Mouse (Mus musculus) forebrain, embryonic 11.5 days (tissue): ENCODE data around the gene Prickle2. TPM values are rescaled to one million over a fixed set of nuclear protein-coding genes. Genes with fewer than 3 reads are reported as not detected.

Experiments
- ATAC-seq: fragments of 200-750 bp; cut with Nextera tagmentation; replicated peaks from 2 replicates; pipeline ENCODE4 v1.8.0; 2017; ENCODE audit warnings: moderate TSS enrichment; ENCODE audit not compliant: low FRiP score
- DNase-seq: peaks from one replicate; pipeline ENCODE4 v3.0.0-alpha.2; 2017; ENCODE audit warnings: low spot score
- H3K27ac ChIP-seq: fragments of 300-500 bp; sonication (generic); 2 replicates; pipeline ENCODE4 v1.5.1; 2014; ENCODE audit warnings: low read depth, low read length
- H3K27me3 ChIP-seq: fragments of 300-500 bp; sonication (generic); 2 replicates; pipeline ENCODE4 v1.6.1; 2014; ENCODE audit warnings: mild to moderate bottlenecking, low read length, mixed read lengths; ENCODE audit not compliant: control insufficient read depth, insufficient read depth
- H3K36me3 ChIP-seq: fragments of 300-500 bp; sonication (generic); 2 replicates; pipeline ENCODE4 v1.6.1; 2014; ENCODE audit warnings: mild to moderate bottlenecking, low read length, moderate library complexity, mixed read lengths; ENCODE audit not compliant: control insufficient read depth, insufficient read depth
- H3K4me1 ChIP-seq: fragments of 300-500 bp; sonication (generic); replicated peaks from 2 replicates; pipeline ENCODE4 v1.6.1; 2014; ENCODE audit warnings: low read length, mixed read lengths; ENCODE audit not compliant: control insufficient read depth, insufficient read depth
- H3K4me2 ChIP-seq: fragments of 300-500 bp; sonication (generic); 2 replicates; pipeline ENCODE4 v1.6.1; 2014; ENCODE audit warnings: low read depth, mild to moderate bottlenecking, low read length, moderate library complexity, mixed read lengths; ENCODE audit not compliant: severe bottlenecking
- H3K4me3 ChIP-seq: fragments of 300-500 bp; sonication (generic); 2 replicates; pipeline ENCODE4 v1.5.1; 2014; ENCODE audit warnings: low read depth, low read length
- H3K9ac ChIP-seq: fragments of 300-500 bp; sonication (generic); 2 replicates; pipeline ENCODE4 v1.6.1; 2014; ENCODE audit warnings: low read length
- H3K9me3 ChIP-seq: fragments of 300-500 bp; sonication (generic); 2 replicates; pipeline ENCODE4 v1.6.1; 2016; ENCODE audit warnings: low read length, mixed read lengths; ENCODE audit not compliant: control insufficient read depth
- WGBS: fragments of 180-500 bp; shearing (Covaris S2); extraction: QIAGEN DNeasy Blood & Tissue Kit; methylation state at CpG from one replicate; pipeline ENCODE4 v1.1.7; 2014; 5-methylcytosine and 5-hydroxymethylcytosine counted together
- polyA plus RNA-seq: library from polyadenylated mRNA; unstranded; fragments of >200 nt; fragmentation: Nextera tagmentation; extraction: Ambion mirVana; gene quantifications from 2 replicates; pipeline ENCODE4 v1.2.1, GENCODE M21; 2014

Prickle2 gene
- polyA plus RNA-seq, 1 experiment from 2014 or later = 4.0 TPM

- ATAC-seq (no peak), DNase-seq (no peak)
- H3K4me1 ChIP-seq = no peaks in the 10 kb centered on the region
- H3K4me3 ChIP-seq = no peak overlapping the region
- no peaks in the 10 kb centered on the region for H3K36me3 ChIP-seq
- H3K27ac ChIP-seq = no peak overlapping the region
- 77% methylated on average over 8 of the region's 8 CpGs for WGBS
- H3K9me3 ChIP-seq = no peaks in the 10 kb centered on the region
- no peak overlapping the region for H3K4me2 ChIP-seq
- H3K9ac ChIP-seq = no peak overlapping the region
- H3K27me3 ChIP-seq = no peaks in the 10 kb centered on the region
These were observed 300.4 kb downstream of the Prickle2 start for GRCm38 (mm10) chr6:92405571-92405970.

- no peaks in the 10 kb centered on the region for H3K36me3 ChIP-seq
- no peaks in the 10 kb centered on the region for H3K9me3 ChIP-seq
- H3K9ac ChIP-seq = no peak overlapping the region
- no peaks in the 10 kb centered on the region for H3K27me3 ChIP-seq
- no peaks in the 10 kb centered on the region for H3K4me1 ChIP-seq
- 89% methylated on average over 6 of the region's 6 CpGs for WGBS
- no peak overlapping the region for H3K4me3 ChIP-seq
- H3K27ac ChIP-seq = no peak overlapping the region
- H3K4me2 ChIP-seq = no peak overlapping the region
- ATAC-seq (no peak), DNase-seq (no peak)
These were observed 308.1 kb downstream of the Prickle2 start for GRCm38 (mm10) chr6:92397876-92398275.

DNA sequence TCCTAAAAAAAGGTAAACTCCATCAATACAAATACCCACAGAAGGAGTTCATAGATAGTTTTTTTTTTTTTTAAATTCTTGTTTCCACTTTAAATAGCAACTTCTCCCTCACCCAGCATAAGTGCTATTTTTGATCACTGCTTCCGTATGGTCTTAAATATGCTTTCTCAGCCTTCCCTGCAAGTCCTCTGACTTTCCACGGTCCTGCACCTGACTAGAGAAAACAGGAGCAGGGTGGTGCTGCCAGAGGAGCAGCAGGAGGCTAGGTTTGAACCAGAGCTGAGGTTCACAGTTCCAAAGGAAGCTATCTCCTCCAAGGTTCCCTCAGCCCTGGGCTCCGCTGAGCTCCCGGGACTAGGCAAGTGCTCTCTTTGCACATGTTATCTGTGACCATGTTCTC is 310.4 kb downstream of the Prickle2 start:
- H3K9me3 ChIP-seq = no peaks in the 10 kb centered on the region
- H3K27me3 ChIP-seq = no peaks in the 10 kb centered on the region
- ATAC-seq = no peak
- no peak overlapping the region for H3K9ac ChIP-seq
- H3K27ac ChIP-seq = no peak overlapping the region
- WGBS = 86% methylated on average over 4 of the region's 4 CpGs
- no peak for DNase-seq
- no peak overlapping the region for H3K4me2 ChIP-seq
- H3K36me3 ChIP-seq = no peaks in the 10 kb centered on the region
- no peak overlapping the region for H3K4me3 ChIP-seq
- no peaks in the 10 kb centered on the region for H3K4me1 ChIP-seq

DNA sequence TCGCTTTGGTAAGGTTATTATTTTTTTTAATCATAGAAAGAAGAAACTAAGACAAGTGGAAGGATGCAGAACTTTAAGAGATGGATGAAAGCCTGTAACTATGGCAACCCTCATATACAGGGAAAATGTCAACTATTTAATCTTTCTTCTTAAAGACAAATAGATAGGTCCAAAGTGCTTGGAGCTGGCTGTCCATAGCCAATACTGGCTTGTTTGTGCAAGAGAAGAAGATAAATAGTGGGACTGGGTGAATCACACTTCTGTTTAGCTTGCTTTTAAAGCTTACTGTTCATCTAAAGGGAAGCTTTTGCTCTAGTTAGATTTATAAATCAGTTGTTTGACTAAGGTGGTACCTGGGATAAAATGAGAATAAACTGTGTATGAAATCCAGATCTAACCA is 310.8 kb downstream of the Prickle2 start:
- Histone ChIP-seq H3K4me1 (no peaks in the 10 kb centered on the region), H3K36me3 (no peaks in the 10 kb centered on the region), H3K9me3 (no peaks in the 10 kb centered on the region), H3K4me2 (no peak overlapping the region), H3K27ac (no peak overlapping the region), H3K27me3 (no peaks in the 10 kb centered on the region), H3K9ac (no peak overlapping the region), H3K4me3 (no peak overlapping the region)
- WGBS = 86% methylated on average over 1 of the region's 1 CpGs
- DNase-seq = no peak
- no peak for ATAC-seq

DNA sequence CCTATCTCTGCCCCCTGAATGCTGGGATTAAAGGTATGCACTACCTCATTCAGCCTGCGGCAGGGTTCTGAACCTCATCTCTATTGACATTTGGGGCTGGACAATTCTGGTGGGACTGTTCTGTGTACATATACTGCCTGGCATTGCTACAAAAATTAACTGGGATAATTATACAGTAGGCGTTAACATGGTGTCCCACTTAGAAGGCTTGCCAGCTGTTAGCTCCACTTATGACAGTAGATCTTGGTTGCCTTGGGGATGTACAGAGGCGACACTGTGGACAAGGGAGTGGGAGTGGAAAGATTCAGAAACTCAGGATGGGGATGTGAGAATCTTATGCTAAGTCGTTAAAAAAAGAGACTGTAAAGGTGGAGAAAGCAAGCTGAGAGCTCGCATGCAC is 311.3 kb downstream of the Prickle2 start:
- Histone ChIP-seq H3K27ac (no peak overlapping the region), H3K4me2 (no peak overlapping the region), H3K36me3 (no peaks in the 10 kb centered on the region), H3K27me3 (no peaks in the 10 kb centered on the region), H3K4me3 (no peak overlapping the region), H3K9ac (no peak overlapping the region), H3K4me1 (no peaks in the 10 kb centered on the region), H3K9me3 (no peaks in the 10 kb centered on the region)
- WGBS = 84% methylated on average over 5 of the region's 5 CpGs
- ATAC-seq (no peak), DNase-seq (no peak)

DNA sequence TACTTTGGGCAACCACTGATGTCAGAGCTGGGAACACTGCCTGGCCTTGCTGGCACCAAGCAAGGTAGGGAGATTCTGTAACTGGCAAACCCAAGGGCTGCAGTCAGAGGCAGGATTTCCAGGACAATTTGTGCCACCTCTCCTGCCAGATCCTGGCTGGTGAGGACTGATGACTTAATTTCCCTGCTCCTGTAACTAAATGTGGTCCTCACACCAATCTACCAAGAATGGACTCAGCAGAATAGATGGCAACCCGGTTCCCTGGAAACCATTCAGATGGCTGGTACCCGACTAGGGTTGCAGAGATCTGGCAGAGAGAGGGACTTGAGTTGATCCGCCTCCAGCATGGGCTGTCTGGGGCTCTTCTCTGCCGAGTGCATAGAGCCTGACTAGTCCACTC is 315.6 kb downstream of the Prickle2 start:
- Histone ChIP-seq H3K27me3 (no peaks in the 10 kb centered on the region), H3K4me3 (no peak overlapping the region), H3K9me3 (no peaks in the 10 kb centered on the region), H3K4me1 (no peaks in the 10 kb centered on the region), H3K4me2 (no peak overlapping the region), H3K27ac (no peak overlapping the region), H3K9ac (no peak overlapping the region), H3K36me3 (no peaks in the 10 kb centered on the region)
- DNase-seq = no peak
- 88% methylated on average over 4 of the region's 4 CpGs for WGBS
- no peak for ATAC-seq

GRCm38 (mm10) chr6:92388681-92389080 is 317.3 kb downstream of the Prickle2 start:
- Histone ChIP-seq H3K9me3 (no peaks in the 10 kb centered on the region), H3K9ac (no peak overlapping the region), H3K36me3 (no peaks in the 10 kb centered on the region), H3K27me3 (no peaks in the 10 kb centered on the region), H3K27ac (no peak overlapping the region), H3K4me2 (no peak overlapping the region), H3K4me1 (no peaks in the 10 kb centered on the region), H3K4me3 (no peak overlapping the region)
- ATAC-seq (no peak), DNase-seq (no peak)
- 89% methylated on average over 5 of the region's 5 CpGs for WGBS

- 86% methylated on average over 14 of the region's 14 CpGs for WGBS
- Histone ChIP-seq H3K27ac (no peak overlapping the region), H3K4me1 (no peaks in the 10 kb centered on the region), H3K9ac (no peak overlapping the region), H3K9me3 (no peaks in the 10 kb centered on the region; the same call in 1 of the 2 replicates), H3K27me3 (no peaks in the 10 kb centered on the region), H3K4me2 (no peak overlapping the region), H3K4me3 (no peak overlapping the region), H3K36me3 (no peaks in the 10 kb centered on the region)
- ATAC-seq (no peak), DNase-seq (no peak)
These were observed 322.7 kb downstream of the Prickle2 start for GRCm38 (mm10) chr6:92383196-92383782.

DNA sequence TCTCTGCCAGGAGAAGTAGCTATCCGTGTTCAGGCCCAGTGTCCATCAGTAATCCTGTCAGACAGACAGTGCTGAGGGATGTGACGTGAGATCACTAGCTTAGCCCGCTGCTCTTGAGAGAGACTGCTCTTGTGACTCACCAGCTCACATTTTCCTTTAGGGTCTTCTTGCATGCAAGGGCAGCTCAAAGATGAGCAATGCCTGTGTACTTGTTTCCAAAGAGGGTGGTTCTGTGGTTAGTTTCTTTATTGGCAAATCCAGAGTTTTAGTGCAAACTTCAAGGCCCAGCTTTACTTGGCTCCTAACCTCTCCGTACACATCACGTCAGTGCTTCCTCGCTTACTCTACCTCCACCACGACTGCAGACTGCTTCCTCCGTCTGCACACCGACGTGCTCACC is 324.9 kb downstream of the Prickle2 start:
- Histone ChIP-seq H3K4me1 (no peaks in the 10 kb centered on the region), H3K27me3 (no peaks in the 10 kb centered on the region), H3K27ac (no peak overlapping the region), H3K9me3 (no peaks in the 10 kb centered on the region; the same call in 1 of the 2 replicates), H3K9ac (no peak overlapping the region), H3K4me2 (no peak overlapping the region), H3K36me3 (no peaks in the 10 kb centered on the region), H3K4me3 (no peak overlapping the region)
- WGBS = 87% methylated on average over 10 of the region's 10 CpGs
- DNase-seq (no peak), ATAC-seq (no peak)
